Mouse (Mus musculus) ES-Bruce4 (cell line): ENCODE data around the gene Prdx3.

Source experiments
- CTCF ChIP-seq: IDR thresholded peaks from one replicate; pipeline ENCODE4 v1.8.1; 2011; ENCODE audit warnings: low read depth, low read length
- EP300 ChIP-seq: IDR thresholded peaks from 2 replicates; pipeline ENCODE4 v1.6.1; 2011; ENCODE audit warnings: low read depth, low read length; ENCODE audit not compliant: insufficient read depth
- POLR2A ChIP-seq: IDR thresholded peaks from one replicate; pipeline ENCODE4 v1.8.1; 2011; ENCODE audit warnings: low read length; ENCODE audit not compliant: insufficient read depth

GRCm38 (mm10) chr19:60891934-60892547 lies 17.7 kb upstream of the Prdx3 start:
- peak; percentile 81 for TF ChIP-seq CTCF
- TF ChIP-seq EP300 = no peak
- no peak for TF ChIP-seq POLR2A
